Mouse (Mus musculus) heart, adult 2 months (tissue): ENCODE data around the gene Prss43. TPM values are rescaled to one million over a fixed set of nuclear protein-coding genes. Genes with fewer than 3 reads are reported as not detected.
A peak's percentile ranks its signal among the peaks of the same experiment; 100 is the strongest.

Experiments used
- DNase-seq, 2 experiments: peaks; one replicate each; pipeline ENCODE4 v3.0.0; 2021
- H3K27ac ChIP-seq: fragments of 200-600 bp; 2 replicates; pipeline ENCODE4 v1.8.1; 2022
- H3K27me3 ChIP-seq: fragments of 200-500 bp; 2 replicates; pipeline ENCODE4 v1.6.1; 2012; ENCODE audit warnings: mild to moderate bottlenecking, low read length, inconsistent platforms, mixed read lengths; ENCODE audit not compliant: control insufficient read depth, insufficient read depth
- H3K36me3 ChIP-seq: fragments of 200-500 bp; 2 replicates; pipeline ENCODE4 v1.6.1; 2012; ENCODE audit warnings: low read length, inconsistent platforms; ENCODE audit not compliant: control insufficient read depth, insufficient read depth
- H3K4me1 ChIP-seq: fragments of 200-500 bp; 2 replicates; pipeline ENCODE4 v1.6.1; 2011; ENCODE audit warnings: low read length; ENCODE audit not compliant: control insufficient read depth, insufficient read depth
- H3K4me3 ChIP-seq: fragments of 200-600 bp; 2 replicates; pipeline ENCODE4 v1.8.1; 2022
- H3K79me2 ChIP-seq: fragments of 200-500 bp; replicated peaks from 2 replicates; pipeline ENCODE4 v1.6.1; 2012; ENCODE audit warnings: mild to moderate bottlenecking, inconsistent platforms, low read length, moderate library complexity, mixed read lengths; ENCODE audit not compliant: control insufficient read depth, insufficient read depth
- H3K9ac ChIP-seq: fragments of 200-500 bp; 2 replicates; pipeline ENCODE4 v1.6.1; 2012; ENCODE audit warnings: low read depth, mild to moderate bottlenecking, control low read depth, inconsistent platforms, low read length, mixed read lengths
- CTCF ChIP-seq: fragments of 200-600 bp; IDR thresholded peaks from 2 replicates; pipeline ENCODE4 v1.8.1; 2022; ENCODE audit warnings: antibody characterized with exemption, mild to moderate bottlenecking, moderate library complexity
- EP300 ChIP-seq: fragments of 200-500 bp; IDR thresholded peaks from 2 replicates; pipeline ENCODE4 v1.6.1; 2011; ENCODE audit warnings: low read depth, low read length, control low read depth; ENCODE audit not compliant: insufficient read depth
- POLR2A ChIP-seq: fragments of 200-500 bp; IDR thresholded peaks from 2 replicates; pipeline ENCODE4 v1.6.1; 2011; ENCODE audit warnings: mild to moderate bottlenecking, low read depth, low read length, control low read depth; ENCODE audit not compliant: insufficient read depth
- WGBS: fragments of 180-500 bp; shearing (Covaris S2); methylation state at CpG from one replicate; pipeline ENCODE4 v1.1.7; 2018; 5-methylcytosine and 5-hydroxymethylcytosine counted together
- intact Hi-C: fragments of 180-260 bp; cut with DNase I; formaldehyde crosslinking; loops from one replicate; pipeline ENCODE4 v1.15.1; 2025
- polyA plus RNA-seq: library from polyadenylated mRNA; depleted of rRNA; stranded (reverse); fragments of >200 nt; gene quantifications from 2 replicates; pipeline ENCODE4 v1.2.3, GENCODE M21; 2012; rRNA removed
- total RNA-seq, 2 experiments: library from RNA; stranded (reverse); gene quantifications; 2 replicates each; pipeline ENCODE4 v1.2.3; 2021

Prss43 gene
- total and polyA plus RNA-seq, 3 experiments, result not detected

GRCm38 (mm10) chr9:110877353-110877752 lies 50.9 kb downstream of the Prss43 start:
- Histone ChIP-seq H3K79me2 (no peaks in the 10 kb centered on the region), H3K27me3 (no peaks in the 10 kb centered on the region), H3K9ac (no peak overlapping the region), H3K4me3 (no peak overlapping the region), H3K27ac (peak overlapping the region; percentile 47), H3K4me1 (peaks cover 15% of the 10 kb centered on the region), H3K36me3 (no peaks in the 10 kb centered on the region)
- TF ChIP-seq EP300 (no peak), POLR2A (no peak), CTCF (no peak)
- WGBS, result 90% methylated on average over 1 of the region's 1 CpGs
- intact Hi-C loops, result no loop called here
- peak in 1 of 2 experiments; percentile 43 for DNase-seq

DNA sequence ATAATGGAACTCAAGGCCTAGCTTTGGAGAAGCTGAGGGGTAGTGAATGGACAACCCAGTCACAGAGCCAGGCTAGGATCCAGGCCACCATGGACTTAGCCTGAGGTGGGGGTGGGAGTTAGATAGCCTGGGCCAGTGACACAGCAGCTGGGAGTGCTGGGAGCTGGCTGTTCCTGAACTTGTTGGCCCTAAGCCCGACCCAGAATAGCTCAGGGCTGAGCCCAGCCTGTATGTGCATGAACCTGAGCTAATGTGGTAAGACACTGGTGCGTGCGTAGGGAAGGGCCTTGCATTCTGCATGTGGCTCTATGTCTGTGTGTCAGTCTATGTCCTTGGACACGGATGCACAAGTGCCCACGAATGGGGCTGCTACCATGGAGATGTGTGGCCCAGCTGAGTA lies 51.4 kb downstream of the Prss43 start:
- no peaks in the 10 kb centered on the region for H3K79me2 ChIP-seq
- H3K4me3 ChIP-seq, result no peak overlapping the region
- peak; percentile 81 to 89 for DNase-seq
- intact Hi-C loops, result no loop called here
- peaks cover 18% of the 10 kb centered on the region for H3K4me1 ChIP-seq
- no peak overlapping the region for H3K9ac ChIP-seq
- peak; percentile 59 for TF ChIP-seq POLR2A
- no peak for TF ChIP-seq CTCF
- TF ChIP-seq EP300, result peak; percentile 89
- WGBS, result 38% methylated on average over 5 of the region's 5 CpGs
- H3K27ac ChIP-seq, result peak overlapping the region; percentile 47
- H3K27me3 ChIP-seq, result no peaks in the 10 kb centered on the region
- H3K36me3 ChIP-seq, result no peaks in the 10 kb centered on the region

DNA sequence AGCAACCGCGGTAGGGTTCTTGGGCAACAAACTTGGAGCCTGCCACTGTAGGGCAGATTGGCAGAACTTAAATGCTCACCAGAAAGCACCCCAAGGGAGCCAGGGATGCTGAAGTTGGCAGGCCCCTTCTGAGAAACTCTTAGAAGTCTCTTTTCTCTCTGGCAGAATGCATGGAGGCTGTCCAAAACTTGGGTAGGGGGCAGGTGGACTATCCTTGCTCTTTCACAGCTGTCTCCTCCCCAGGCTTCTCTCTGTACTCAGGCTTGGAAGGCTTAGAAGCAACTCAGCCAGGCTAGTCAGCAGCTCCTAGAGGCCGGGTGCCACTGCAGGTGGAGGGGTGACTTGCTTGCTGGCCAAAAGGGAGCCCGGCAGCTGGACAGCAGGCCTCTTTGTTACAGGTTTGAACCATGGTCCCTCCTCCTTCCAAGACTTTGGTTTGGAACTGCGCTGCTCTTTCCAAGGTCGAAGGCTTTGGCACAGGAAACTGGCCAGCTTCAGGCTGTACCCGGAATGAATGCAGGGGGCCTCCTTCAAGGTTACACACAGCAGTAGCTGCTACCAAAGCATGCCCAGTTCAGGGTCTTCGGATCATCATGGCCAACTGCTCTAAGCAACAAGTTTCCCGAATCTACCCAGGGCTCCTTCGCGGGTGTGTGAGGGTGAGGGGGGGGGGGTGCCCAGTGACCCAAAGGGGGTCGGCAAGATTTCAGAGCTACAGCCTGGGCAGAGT lies 52.9 kb downstream of the Prss43 start, which contains the start of gene Als2cl:
TSS of gene Als2cl (plus strand) at position 680 of the 730 bp plus-strand sequence.
- 16% methylated on average over 12 of the region's 12 CpGs for WGBS
- Histone ChIP-seq H3K4me1 (peaks cover 18% of the 10 kb centered on the region), H3K27me3 (no peaks in the 10 kb centered on the region), H3K27ac (peak within 1 kb of the TSS; percentile 98), H3K79me2 (no peaks in the 10 kb centered on the region), H3K9ac (peak within 1 kb of the TSS; percentile 80), H3K36me3 (no peaks in the 10 kb centered on the region), H3K4me3 (peak within 1 kb of the TSS; percentile 90)
- no peak for TF ChIP-seq CTCF
- TF ChIP-seq POLR2A, result no peak
- no peak for TF ChIP-seq EP300
- DNase-seq, result peak; percentile 52 to 64
- intact Hi-C loops, result no loop called here

DNA sequence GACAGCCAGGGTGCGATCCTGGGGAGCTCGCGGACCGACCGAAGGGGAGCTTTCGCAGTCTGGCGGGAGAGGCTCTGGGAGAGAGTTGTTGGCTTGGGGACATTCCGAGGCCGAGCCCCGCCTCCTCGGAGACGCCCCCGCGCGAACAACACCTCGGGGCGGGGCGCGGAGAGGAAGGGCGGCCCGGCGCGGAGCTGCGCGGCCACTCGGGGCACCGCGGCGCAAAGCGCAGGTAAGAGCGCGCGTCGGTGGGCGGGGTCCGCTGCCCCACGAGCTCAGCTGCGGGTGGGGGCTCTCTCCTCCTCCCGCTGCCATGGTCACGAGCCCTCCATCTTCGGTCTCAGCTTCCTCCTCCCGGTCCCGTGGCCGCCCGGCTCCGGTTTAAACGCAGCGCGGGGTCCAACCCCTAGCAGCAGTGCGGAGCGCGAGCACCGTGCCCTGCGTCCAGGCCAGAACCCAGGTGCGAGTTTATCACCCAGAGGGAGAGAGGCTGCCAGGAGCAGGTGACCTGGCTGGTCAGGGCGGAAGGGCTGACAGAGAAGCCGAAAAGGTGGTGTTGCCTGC lies 53.6 kb downstream of the Prss43 start, which contains the start of gene Tmie:
TSS of gene Tmie (minus strand) at position 116 of the 564 bp plus-strand sequence.
- WGBS, result under 1% methylated on average over 57 of the region's 57 CpGs
- DNase-seq, result peak; percentile 90 to 91
- Histone ChIP-seq H3K27me3 (no peaks in the 10 kb centered on the region), H3K27ac (peak within 1 kb of the TSS; percentile 98), H3K4me1 (peaks cover 18% of the 10 kb centered on the region), H3K79me2 (no peaks in the 10 kb centered on the region), H3K9ac (peak within 1 kb of the TSS; percentile 80), H3K4me3 (peak within 1 kb of the TSS; percentile 90), H3K36me3 (no peaks in the 10 kb centered on the region)
- intact Hi-C loops, result loop anchor here (2.0 kb wide), 2 partner anchors 41 to 111 kb away; partner anchors contain the start of gene Rtp3
- TF ChIP-seq POLR2A (peak; percentile 95), CTCF (peak; percentile 25), EP300 (peak; percentile 53; the same call in 1 of the 2 replicates)

GRCm38 (mm10) chr9:110880772-110881171 lies 54.3 kb downstream of the Prss43 start:
- 41% methylated on average over 4 of the region's 4 CpGs for WGBS
- Histone ChIP-seq H3K27ac (peak overlapping the region; percentile 98), H3K9ac (peak overlapping the region; percentile 70), H3K79me2 (no peaks in the 10 kb centered on the region), H3K27me3 (no peaks in the 10 kb centered on the region), H3K4me1 (peaks cover 18% of the 10 kb centered on the region), H3K36me3 (no peaks in the 10 kb centered on the region), H3K4me3 (peak overlapping the region; percentile 90)
- TF ChIP-seq CTCF (no peak), EP300 (no peak), POLR2A (no peak)
- DNase-seq, result no peak
- intact Hi-C loops, result loop anchor here (2.0 kb wide), 2 partner anchors 40 to 110 kb away; partner anchors contain the start of gene Rtp3

Other genes starting within 250 kb of the Prss43 start
- gene Nradd, start 202.2 kb upstream of the Prss43 start, total RNA-seq, result 1 to 10 TPM; 1.3 to 1.4 TPM
- 2.7 and 2.9 TPM in 2 replicates for gene Nradd, start 202.2 kb upstream of the Prss43 start, polyA plus RNA-seq
- 1 to 10 TPM; 7.6 to 8.5 TPM for gene Nbeal2, start 172.5 kb upstream of the Prss43 start, total RNA-seq
- 18.4 and 18.8 TPM in 2 replicates for gene Nbeal2, start 172.5 kb upstream of the Prss43 start, polyA plus RNA-seq
- gene Ccdc12, start 170.2 kb upstream of the Prss43 start, total RNA-seq, result 10 to 100 TPM; 54.1 to 66.1 TPM
- 91.3 and 94.8 TPM in 2 replicates for gene Ccdc12, start 170.2 kb upstream of the Prss43 start, polyA plus RNA-seq
- gene Myl3, start 84.8 kb upstream of the Prss43 start, total RNA-seq, result over 10,000 TPM in 1 of 2 experiments, 1,000 to 10,000 TPM in 1; 9,326 to 11,139 TPM
- gene Myl3, start 84.8 kb upstream of the Prss43 start, polyA plus RNA-seq, result 9,227 and 12,279 TPM in 2 replicates
- gene Pth1r, start 79.5 kb upstream of the Prss43 start, total RNA-seq, result 1 to 10 TPM; 6.0 to 7.0 TPM
- 10.3 and 12.6 TPM in 2 replicates for gene Pth1r, start 79.5 kb upstream of the Prss43 start, polyA plus RNA-seq
- not detected for gene Prss42, start 28.5 kb upstream of the Prss43 start, total RNA-seq
- gene Prss42, start 28.5 kb upstream of the Prss43 start, polyA plus RNA-seq, result not detected in 2 replicates
- gene Prss44, start 12.7 kb upstream of the Prss43 start, total RNA-seq, result not detected
- gene Prss44, start 12.7 kb upstream of the Prss43 start, polyA plus RNA-seq, result 0.06 TPM in 1 of 2 replicates, not detected in the other
- gene Prss45, start 7.9 kb downstream of the Prss43 start, total RNA-seq, result not detected
- gene Prss45, start 7.9 kb downstream of the Prss43 start, polyA plus RNA-seq, result 0.18 TPM in 1 of 2 replicates, not detected in the other
- gene Prss46, start 17.8 kb downstream of the Prss43 start, total RNA-seq, result not detected
- gene Prss46, start 17.8 kb downstream of the Prss43 start, polyA plus RNA-seq, result 0.18 TPM in 1 of 2 replicates, not detected in the other
- not detected for gene Prss50, start 31.3 kb downstream of the Prss43 start, total RNA-seq
- not detected in 2 replicates for gene Prss50, start 31.3 kb downstream of the Prss43 start, polyA plus RNA-seq
- 10 to 100 TPM; 13.7 to 14.2 TPM for gene Als2cl, start 53.2 kb downstream of the Prss43 start, total RNA-seq
- 25.7 and 25.9 TPM in 2 replicates for gene Als2cl, start 53.2 kb downstream of the Prss43 start, polyA plus RNA-seq
- gene Tmie, start 53.4 kb downstream of the Prss43 start, total RNA-seq, result 1 to 10 TPM; 1.3 to 1.7 TPM
- gene Tmie, start 53.4 kb downstream of the Prss43 start, polyA plus RNA-seq, result 1.00 and 1.1 TPM in 2 replicates
- gene Fam240a, start 90.2 kb downstream of the Prss43 start, total RNA-seq, result not detected
- gene Fam240a, start 90.2 kb downstream of the Prss43 start, polyA plus RNA-seq, result not detected in 2 replicates
- not detected for gene Tdgf1, start 119.5 kb downstream of the Prss43 start, total RNA-seq
- not detected in 2 replicates for gene Tdgf1, start 119.5 kb downstream of the Prss43 start, polyA plus RNA-seq
- gene Lrrc2, start 124.9 kb downstream of the Prss43 start, total RNA-seq, result 100 to 1,000 TPM; 223 to 289 TPM
- 57.3 and 69.4 TPM in 2 replicates for gene Lrrc2, start 124.9 kb downstream of the Prss43 start, polyA plus RNA-seq
- gene Rtp3, start 163.9 kb downstream of the Prss43 start, total RNA-seq, result 1 to 10 TPM; 3.5 to 3.8 TPM
- gene Rtp3, start 163.9 kb downstream of the Prss43 start, polyA plus RNA-seq, result 7.9 and 12.4 TPM in 2 replicates
- not detected for gene Ltf, start 192.6 kb downstream of the Prss43 start, total RNA-seq
- 0.32 and 20.1 TPM in 2 replicates for gene Ltf, start 192.6 kb downstream of the Prss43 start, polyA plus RNA-seq
- gene Ccrl2, start 230.8 kb downstream of the Prss43 start, total RNA-seq, result 10 to 100 TPM in 1 of 2 experiments, 1 to 10 TPM in 1; 7.5 to 16.3 TPM
- 16.0 and 20.1 TPM in 2 replicates for gene Ccrl2, start 230.8 kb downstream of the Prss43 start, polyA plus RNA-seq